Mouse (Mus musculus) forebrain, postnatal 0 days (tissue): ENCODE measurements around the gene Stambpl1. TPM values are rescaled to one million over a fixed set of nuclear protein-coding genes. Genes with fewer than 3 reads are reported as not detected.

Experiments
- ATAC-seq: fragments of 200-750 bp; cut with Nextera tagmentation; 2 replicates; pipeline ENCODE4 v1.8.0; 2017; ENCODE audit warnings: mild to moderate bottlenecking, moderate library complexity
- DNase-seq: peaks from one replicate; pipeline ENCODE4 v3.0.0-alpha.2; 2015
- H3K27ac ChIP-seq: fragments of 300-500 bp; sonication (generic); 2 replicates; pipeline ENCODE4 v1.5.1; 2014; ENCODE audit warnings: low read depth, mild to moderate bottlenecking, antibody characterized with exemption, low read length, moderate library complexity, mixed read lengths
- H3K27me3 ChIP-seq: fragments of 300-500 bp; sonication (generic); 2 replicates; pipeline ENCODE4 v1.6.1; 2014; ENCODE audit warnings: mild to moderate bottlenecking, low read length, mixed read lengths; ENCODE audit not compliant: insufficient read depth
- H3K36me3 ChIP-seq: fragments of 300-500 bp; sonication (generic); 2 replicates; pipeline ENCODE4 v1.6.1; 2014; ENCODE audit warnings: mild to moderate bottlenecking, moderate library complexity; ENCODE audit not compliant: insufficient read depth
- H3K4me1 ChIP-seq: fragments of 300-500 bp; sonication (generic); 2 replicates; pipeline ENCODE4 v1.6.1; 2014; ENCODE audit warnings: antibody characterized with exemption; ENCODE audit not compliant: insufficient read depth
- H3K4me2 ChIP-seq: fragments of 300-500 bp; sonication (generic); 2 replicates; pipeline ENCODE4 v1.6.1; 2014; ENCODE audit warnings: low read depth, mild to moderate bottlenecking, moderate library complexity
- H3K4me3 ChIP-seq: fragments of 300-500 bp; sonication (generic); 2 replicates; pipeline ENCODE4 v1.5.1; 2014; ENCODE audit warnings: low read depth, low read length, mixed read lengths
- H3K9ac ChIP-seq: fragments of 300-500 bp; sonication (generic); 2 replicates; pipeline ENCODE4 v1.6.1; 2014; ENCODE audit warnings: mild to moderate bottlenecking
- H3K9me3 ChIP-seq: fragments of 300-500 bp; sonication (generic); 2 replicates; pipeline ENCODE4 v1.6.1; 2016; ENCODE audit warnings: low read length
- CTCF ChIP-seq: sonication (generic); IDR thresholded peaks from 2 replicates; pipeline ENCODE4 v1.5.1; 2016; ENCODE audit warnings: antibody characterized with exemption, control low read depth, low read depth
- WGBS: fragments of 180-500 bp; shearing (Covaris S2); extraction: QIAGEN DNeasy Blood & Tissue Kit; methylation state at CpG from one replicate; pipeline ENCODE4 v1.1.7; 2014; 5-methylcytosine and 5-hydroxymethylcytosine counted together
- polyA plus RNA-seq: library from polyadenylated mRNA; unstranded; fragments of >200 nt; fragmentation: Nextera tagmentation; extraction: Ambion mirVana; gene quantifications from 2 replicates; pipeline ENCODE4 v1.2.1, GENCODE M21; 2015
- total RNA-seq: library from RNA; depleted of rRNA; stranded (reverse); fragments of >200 nt; gene quantifications from 2 replicates; pipeline ENCODE4 v1.2.3, GENCODE M21; 2014

Gene Stambpl1
- total and polyA plus RNA-seq, 2 experiments from 2014 or later = 17.7 to 22.8 TPM

DNA sequence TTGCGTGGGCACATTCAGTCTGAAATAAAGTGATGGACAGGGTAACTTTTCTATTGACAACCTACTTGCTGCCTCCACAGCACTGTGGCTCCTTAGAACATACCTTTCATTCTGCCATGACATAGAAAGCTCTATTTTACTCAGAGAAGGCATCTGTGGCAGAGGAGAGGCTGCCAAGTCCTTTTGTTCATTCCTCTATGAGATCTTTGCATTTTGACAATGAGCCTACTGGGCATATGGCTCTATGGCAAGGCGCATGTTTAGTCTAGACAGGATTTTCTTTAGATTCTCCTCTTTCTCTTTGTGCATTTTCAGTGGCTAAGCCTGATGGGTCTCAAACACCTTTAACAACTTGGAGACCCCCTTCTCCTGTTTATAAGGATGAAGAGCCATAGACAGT lies 45.7 kb downstream of the Stambpl1 start:
- TF ChIP-seq CTCF = no peak
- Histone ChIP-seq H3K4me3 (no peak overlapping the region), H3K36me3 (peaks cover 16% of the 10 kb centered on the region), H3K27ac (no peak overlapping the region), H3K4me2 (no peak overlapping the region), H3K4me1 (no peaks in the 10 kb centered on the region), H3K9ac (no peak overlapping the region), H3K27me3 (no peaks in the 10 kb centered on the region), H3K9me3 (no peaks in the 10 kb centered on the region)
- DNase-seq (peak; percentile 47), ATAC-seq (peak; percentile 57; the same call in 1 of the 2 replicates)
- 73% methylated on average over 2 of the region's 2 CpGs for WGBS

DNA sequence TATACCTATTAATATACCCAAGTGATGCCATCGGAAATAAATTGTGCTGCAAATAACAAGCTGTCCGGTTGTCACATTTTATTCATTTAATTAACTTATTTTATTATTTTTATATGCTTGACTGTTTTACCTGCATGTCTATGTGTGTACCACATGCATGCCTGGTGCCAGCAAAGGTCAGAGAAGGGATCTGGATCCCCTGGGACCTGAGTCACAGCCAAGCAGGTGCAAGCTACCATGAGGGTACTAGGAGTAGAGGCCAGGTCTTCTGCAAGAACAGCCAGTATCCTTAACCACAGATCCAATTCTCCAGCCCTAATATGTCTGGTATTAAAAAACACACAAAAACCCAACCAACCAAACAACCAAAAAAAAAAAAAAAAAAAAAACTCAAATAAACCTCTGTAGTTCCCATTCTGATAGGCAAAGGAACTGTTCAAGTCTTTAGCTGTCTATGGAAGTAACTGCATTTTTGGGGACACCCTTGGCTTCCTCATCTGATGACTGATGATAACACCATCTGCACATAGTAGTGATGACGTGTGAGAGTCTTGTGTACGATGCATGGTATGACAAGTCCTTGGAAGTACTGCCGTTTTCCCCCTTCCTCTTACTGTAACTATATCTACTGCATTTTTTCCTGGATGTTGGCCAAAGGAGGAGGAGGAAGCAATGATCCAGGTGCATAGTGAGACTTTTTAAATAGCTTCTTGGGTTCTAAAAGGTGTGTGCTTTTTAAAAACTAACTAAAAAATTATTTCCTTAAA lies 48.4 kb downstream of the Stambpl1 start:
- no peak overlapping the region for H3K27ac ChIP-seq
- no peak overlapping the region for H3K4me2 ChIP-seq
- H3K4me3 ChIP-seq = no peak overlapping the region
- DNase-seq (no peak), ATAC-seq (no peak)
- no peaks in the 10 kb centered on the region for H3K4me1 ChIP-seq
- H3K9ac ChIP-seq = no peak overlapping the region
- 83% methylated on average over 5 of the region's 5 CpGs for WGBS
- no peak for TF ChIP-seq CTCF
- H3K9me3 ChIP-seq = no peaks in the 10 kb centered on the region
- H3K36me3 ChIP-seq = peaks cover 8% of the 10 kb centered on the region
- no peaks in the 10 kb centered on the region for H3K27me3 ChIP-seq

DNA sequence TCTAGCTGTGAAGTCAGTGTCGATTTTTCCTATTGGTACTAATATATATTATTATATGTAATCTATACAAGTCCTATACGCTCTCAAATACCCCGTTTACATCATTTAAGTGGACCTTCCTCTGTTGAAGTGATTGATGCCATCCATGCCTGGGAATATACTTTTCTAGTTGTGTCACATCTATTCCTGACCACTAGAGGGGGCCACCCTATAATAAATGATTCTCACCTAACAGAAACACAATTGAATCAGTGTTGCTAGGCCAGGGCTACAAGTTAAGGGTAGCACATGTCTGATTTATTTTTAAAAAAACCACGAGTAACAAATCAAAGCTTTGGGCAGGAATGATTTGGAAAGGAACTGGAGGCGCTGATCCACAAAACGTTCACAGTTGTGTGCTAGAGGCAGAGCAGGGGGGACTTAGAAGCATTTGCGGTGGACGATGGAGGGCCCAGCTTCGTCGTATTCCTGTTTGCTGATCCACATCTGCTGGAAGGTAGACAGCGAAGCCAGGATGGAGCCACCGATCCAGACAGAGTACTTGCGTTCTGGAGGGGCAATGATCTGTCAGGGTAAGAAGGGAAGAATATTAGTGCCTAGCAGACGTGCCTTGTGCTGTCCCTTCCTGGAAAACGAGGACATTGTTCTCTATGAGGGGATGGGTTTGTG lies 49.4 kb downstream of the Stambpl1 start:
- Histone ChIP-seq H3K27me3 (no peaks in the 10 kb centered on the region), H3K9ac (no peak overlapping the region), H3K4me2 (no peak overlapping the region), H3K27ac (no peak overlapping the region), H3K36me3 (peaks cover 8% of the 10 kb centered on the region), H3K4me1 (no peaks in the 10 kb centered on the region), H3K4me3 (no peak overlapping the region), H3K9me3 (no peaks in the 10 kb centered on the region)
- ATAC-seq (no peak), DNase-seq (peak; percentile 58)
- TF ChIP-seq CTCF = peak; percentile 72
- 65% methylated on average over 15 of the region's 15 CpGs for WGBS

DNA sequence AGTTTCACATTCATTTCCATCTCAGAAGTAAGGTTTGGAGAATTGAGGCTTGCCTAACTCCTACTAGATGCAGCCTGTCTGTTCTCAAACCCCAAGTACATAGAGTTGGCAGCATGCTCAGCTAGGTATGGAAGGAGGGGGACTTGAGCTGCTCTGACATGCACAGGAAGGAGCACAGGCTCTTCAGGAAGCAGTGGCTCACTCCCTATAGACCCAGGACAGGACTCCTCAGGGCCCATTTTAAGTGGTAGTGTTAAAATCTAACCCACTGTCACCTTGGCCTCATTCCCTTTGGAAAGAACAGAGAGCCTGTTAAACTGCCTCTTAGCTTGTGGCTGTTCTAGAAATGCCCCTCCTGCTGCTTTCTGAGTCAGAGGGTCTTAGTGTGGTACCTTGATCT lies 50.9 kb downstream of the Stambpl1 start:
- no peaks in the 10 kb centered on the region for H3K27me3 ChIP-seq
- no peaks in the 10 kb centered on the region for H3K4me1 ChIP-seq
- no peak for TF ChIP-seq CTCF
- DNase-seq = no peak
- H3K27ac ChIP-seq = no peak overlapping the region
- no peak overlapping the region for H3K4me3 ChIP-seq
- ATAC-seq = no peak
- H3K9me3 ChIP-seq = no peaks in the 10 kb centered on the region
- H3K4me2 ChIP-seq = no peak overlapping the region
- H3K9ac ChIP-seq = no peak overlapping the region
- peaks cover 8% of the 10 kb centered on the region for H3K36me3 ChIP-seq

DNA sequence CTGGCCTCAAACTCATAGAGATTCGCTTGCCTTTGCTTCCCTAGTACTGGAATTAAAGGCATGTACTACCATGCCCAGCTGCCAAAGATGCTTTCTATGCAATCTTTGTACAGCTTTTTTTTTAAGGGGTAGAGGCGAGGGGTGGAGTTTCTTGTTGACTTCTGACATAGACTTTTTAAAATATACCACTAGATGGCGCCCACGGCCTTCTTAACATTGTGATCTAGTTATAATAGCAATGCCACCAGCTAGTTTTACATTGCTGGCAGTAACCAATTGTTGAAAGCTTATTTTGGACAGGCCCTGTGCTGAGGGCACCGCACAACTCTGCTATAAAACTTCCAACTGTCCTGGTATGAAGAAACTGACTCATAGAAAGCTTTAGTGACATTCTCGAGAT lies 52.0 kb downstream of the Stambpl1 start:
- H3K9ac ChIP-seq = no peak overlapping the region
- 17% methylated on average over 6 of the region's 6 CpGs for WGBS
- no peaks in the 10 kb centered on the region for H3K27me3 ChIP-seq
- H3K36me3 ChIP-seq = peaks cover under 1% of the 10 kb centered on the region; the same call in 1 of the 2 replicates
- ATAC-seq (peak; percentile 77), DNase-seq (peak; percentile 89)
- no peaks in the 10 kb centered on the region for H3K4me1 ChIP-seq
- no peak overlapping the region for H3K27ac ChIP-seq
- no peak overlapping the region for H3K4me3 ChIP-seq
- H3K9me3 ChIP-seq = no peaks in the 10 kb centered on the region
- TF ChIP-seq CTCF = peak; percentile 72
- H3K4me2 ChIP-seq = no peak overlapping the region

DNA sequence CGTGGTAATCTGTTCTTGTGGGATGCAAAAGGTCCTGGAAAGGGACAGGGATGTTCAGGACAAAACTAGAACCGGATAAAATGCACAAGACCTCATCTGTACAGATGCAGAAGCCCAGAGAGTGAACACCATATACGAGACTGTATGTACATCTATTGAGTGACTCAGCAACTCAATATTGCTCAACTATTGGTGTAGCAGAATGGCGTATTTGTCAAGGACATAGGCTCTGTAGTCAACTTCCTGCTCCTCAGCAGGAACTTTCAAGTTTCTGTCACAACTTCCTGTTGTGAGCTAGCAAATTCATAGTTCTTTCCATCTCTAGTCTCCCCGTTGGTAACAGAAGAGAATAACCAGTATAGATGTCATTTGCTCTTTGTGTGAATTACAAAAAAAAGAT lies 56.5 kb downstream of the Stambpl1 start:
- 83% methylated on average over 5 of the region's 5 CpGs for WGBS
- Histone ChIP-seq H3K4me1 (no peaks in the 10 kb centered on the region), H3K4me2 (no peak overlapping the region), H3K9ac (no peak overlapping the region), H3K27ac (no peak overlapping the region), H3K27me3 (no peaks in the 10 kb centered on the region), H3K36me3 (no peaks in the 10 kb centered on the region), H3K4me3 (no peak overlapping the region), H3K9me3 (no peaks in the 10 kb centered on the region)
- ATAC-seq (no peak), DNase-seq (no peak)
- TF ChIP-seq CTCF = no peak

DNA sequence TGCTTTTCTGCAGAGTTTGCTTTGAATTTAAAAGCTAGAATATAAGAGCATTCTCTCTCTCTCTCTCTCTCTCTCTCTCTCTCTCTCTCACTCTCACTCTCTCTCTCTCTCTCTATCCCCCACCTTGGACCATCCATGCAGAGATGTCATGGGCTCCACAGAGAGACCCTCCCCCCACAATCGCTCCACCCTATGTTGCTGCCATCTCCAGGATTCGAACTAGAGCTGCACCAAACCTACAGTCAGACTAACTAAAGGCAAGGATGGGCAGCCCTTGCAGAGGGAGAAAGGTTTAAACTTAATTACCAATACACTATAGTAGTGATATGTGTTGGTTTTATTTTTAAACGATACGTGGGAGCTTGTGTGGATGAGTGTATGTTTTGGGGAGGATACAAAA lies 58.6 kb downstream of the Stambpl1 start:
- WGBS = 86% methylated on average over 4 of the region's 4 CpGs
- Histone ChIP-seq H3K9me3 (no peaks in the 10 kb centered on the region), H3K4me2 (no peak overlapping the region), H3K36me3 (no peaks in the 10 kb centered on the region), H3K4me3 (no peak overlapping the region), H3K27me3 (no peaks in the 10 kb centered on the region), H3K4me1 (no peaks in the 10 kb centered on the region), H3K9ac (no peak overlapping the region), H3K27ac (no peak overlapping the region)
- ATAC-seq = no peak
- no peak for DNase-seq
- no peak for TF ChIP-seq CTCF
